Mouse (Mus musculus) lung, postnatal 4 days (tissue): ENCODE measurements around the gene Xntrpc.

Source experiments
- DNase-seq, 2 experiments: peaks; one replicate each; pipeline ENCODE4 v3.0.0; 2021

The Xntrpc gene

GRCm38 (mm10) chr7:102082816-102083215, 17.3 kb downstream of the Xntrpc start, which contains the start of gene Trpc2:
Gene Trpc2, plus strand, starts transcription at chr7:102083116.
- DNase-seq: no peak

DNA sequence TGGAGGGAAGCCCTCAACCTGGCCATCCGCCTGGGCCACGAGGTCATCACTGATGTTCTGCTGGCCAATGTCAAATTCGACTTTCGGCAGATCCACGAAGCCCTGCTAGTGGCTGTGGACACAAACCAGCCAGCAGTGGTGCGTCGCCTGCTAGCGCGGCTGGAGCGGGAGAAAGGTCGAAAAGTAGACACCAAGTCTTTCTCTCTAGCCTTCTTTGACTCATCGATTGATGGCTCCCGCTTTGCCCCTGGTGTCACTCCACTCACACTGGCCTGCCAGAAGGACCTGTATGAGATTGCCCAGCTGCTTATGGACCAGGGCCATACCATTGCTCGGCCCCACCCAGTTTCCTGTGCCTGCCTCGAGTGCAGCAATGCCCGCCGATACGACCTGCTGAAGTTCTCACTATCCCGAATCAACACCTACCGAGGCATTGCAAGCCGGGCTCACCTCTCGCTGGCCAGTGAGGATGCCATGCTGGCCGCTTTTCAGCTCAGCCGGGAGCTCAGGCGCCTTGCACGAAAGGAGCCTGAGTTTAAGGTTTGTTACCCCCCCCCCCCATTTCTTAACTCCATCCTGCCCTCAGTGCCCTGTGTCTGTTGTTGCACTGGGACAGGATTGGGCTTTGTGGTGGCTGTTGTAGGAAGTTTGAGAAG, 18.7 kb downstream of the Xntrpc start:
- no peak for DNase-seq

DNA sequence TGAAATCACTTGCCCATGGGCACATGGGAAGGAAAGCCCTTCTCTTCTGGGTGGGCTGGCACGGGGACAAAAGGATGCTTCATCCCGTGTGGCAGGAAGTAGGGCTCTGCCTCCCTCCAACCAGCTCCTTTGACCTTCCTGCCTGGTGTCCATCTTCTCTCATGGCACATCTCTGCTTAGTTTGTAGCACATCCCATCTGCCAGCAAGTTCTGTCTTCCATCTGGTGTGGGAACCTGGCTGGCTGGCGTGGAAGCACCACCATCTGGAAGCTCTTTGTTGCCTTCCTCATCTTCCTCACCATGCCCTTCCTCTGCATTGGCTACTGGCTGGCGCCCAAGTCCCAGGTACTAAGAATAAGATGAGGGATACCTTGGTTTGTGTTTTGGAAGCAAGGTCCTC, 21.8 kb downstream of the Xntrpc start:
- no peak for DNase-seq

DNA sequence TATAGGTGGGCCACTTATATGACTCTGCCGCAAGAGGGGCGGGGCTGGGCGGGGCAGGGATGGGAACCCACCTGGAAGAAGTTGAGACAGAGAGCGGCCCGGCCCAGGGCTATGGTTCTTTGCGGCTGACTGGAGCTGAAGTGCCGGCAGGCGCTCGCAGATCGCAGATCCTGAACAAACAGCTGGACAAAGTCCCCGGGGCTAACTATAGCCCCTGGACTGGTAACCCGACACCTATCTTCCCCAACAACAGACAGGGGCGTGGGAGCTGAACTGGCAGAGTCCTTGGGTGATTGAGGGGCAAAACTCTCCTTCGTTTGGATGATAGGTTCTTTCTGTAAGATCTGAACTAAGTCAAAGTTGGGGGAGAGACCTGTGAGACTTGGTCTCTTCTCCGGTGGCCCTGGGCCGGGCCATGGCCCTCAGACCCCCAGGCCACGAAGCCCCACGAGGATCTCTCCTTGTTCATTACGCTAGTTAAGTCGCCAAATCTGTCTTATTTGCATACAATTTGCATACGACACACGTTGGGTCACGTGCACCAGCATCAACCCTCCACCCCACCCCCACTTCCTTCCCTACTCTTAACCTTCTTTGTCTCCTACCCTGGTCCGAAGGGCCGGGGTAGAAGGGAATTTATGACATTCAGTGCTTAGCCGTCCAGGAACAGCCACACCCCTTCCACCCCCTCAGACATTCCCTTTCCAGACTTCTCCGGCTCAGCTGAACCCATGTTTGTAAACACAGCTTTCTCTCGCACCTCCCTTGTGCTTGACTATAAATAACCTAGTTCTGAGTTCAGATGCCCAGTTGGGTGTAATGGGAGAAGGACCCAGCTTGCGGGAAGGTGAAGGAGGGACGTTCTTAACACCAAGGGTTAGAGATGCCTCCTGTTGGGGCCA, 34.5 kb downstream of the Xntrpc start:
- peak; percentile 58 to 64 for DNase-seq

- no peak for DNase-seq
Observed at GRCm38 (mm10) chr7:102100868-102101267, 35.4 kb downstream of the Xntrpc start.

GRCm38 (mm10) chr7:102101487-102101886, 36.0 kb downstream of the Xntrpc start, which contains the start of gene Art1:
Gene Art1, plus strand, starts transcription at chr7:102101743.
- no peak for DNase-seq

- DNase-seq: no peak
Observed at GRCm38 (mm10) chr7:102102241-102102640, 36.7 kb downstream of the Xntrpc start.

DNA sequence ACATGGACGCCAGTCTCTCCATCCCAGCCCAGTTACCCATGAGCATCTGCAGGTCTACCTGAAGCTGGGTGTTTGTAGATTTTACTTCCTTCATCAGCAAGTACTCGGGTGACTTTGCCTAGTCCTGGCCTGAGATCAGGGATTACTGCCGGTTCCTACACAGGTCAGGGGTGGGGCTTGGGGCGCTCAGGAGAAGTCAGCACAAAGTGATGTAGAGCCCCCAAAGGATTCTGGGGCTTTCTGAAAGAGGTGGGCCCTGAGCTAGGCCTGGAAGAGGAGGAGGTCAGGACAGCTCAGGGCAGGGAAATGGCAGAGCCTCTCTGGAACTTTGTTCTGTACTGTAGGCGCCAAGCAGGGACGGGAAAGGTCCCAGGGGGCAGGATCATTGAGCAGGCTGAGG, 37.2 kb downstream of the Xntrpc start:
- no peak for DNase-seq

GRCm38 (mm10) chr7:102103555-102103954, 38.0 kb downstream of the Xntrpc start:
- no peak for DNase-seq

GRCm38 (mm10) chr7:102104126-102104525, 38.6 kb downstream of the Xntrpc start:
- peak; percentile 29 to 62 for DNase-seq

- peak; percentile 38 to 50 for DNase-seq
Observed at GRCm38 (mm10) chr7:102106700-102107141, 41.2 kb downstream of the Xntrpc start.

GRCm38 (mm10) chr7:102108206-102108605, 42.7 kb downstream of the Xntrpc start:
- DNase-seq: no peak

DNA sequence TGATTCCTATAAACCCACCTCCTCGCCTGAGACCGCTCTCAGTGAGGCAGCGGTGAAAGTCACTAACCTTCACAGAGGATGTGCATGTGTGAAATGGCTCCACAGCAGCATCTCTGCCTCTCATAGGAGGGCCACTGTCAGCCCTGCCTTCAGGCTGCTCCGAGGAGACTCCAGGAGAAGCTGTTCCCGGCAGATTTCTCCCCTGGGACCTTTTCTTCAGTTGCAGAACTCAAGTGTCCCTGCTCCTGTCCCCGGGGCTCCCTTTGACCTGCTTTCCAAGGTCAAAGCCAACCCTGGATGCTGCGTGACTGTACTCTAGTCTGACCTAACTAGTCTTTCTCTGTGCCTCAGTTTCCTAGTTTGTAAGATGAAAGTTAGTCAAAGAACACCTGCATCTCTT, 43.7 kb downstream of the Xntrpc start, which contains the start of gene Art5:
Gene Art5 (minus strand): TSS at position 319 of the 400 bp plus-strand sequence.
- DNase-seq: peak in 1 of 2 experiments; percentile 12

GRCm38 (mm10) chr7:102109746-102110145, 44.2 kb downstream of the Xntrpc start:
- peak in 1 of 2 experiments; percentile 8 for DNase-seq

DNA sequence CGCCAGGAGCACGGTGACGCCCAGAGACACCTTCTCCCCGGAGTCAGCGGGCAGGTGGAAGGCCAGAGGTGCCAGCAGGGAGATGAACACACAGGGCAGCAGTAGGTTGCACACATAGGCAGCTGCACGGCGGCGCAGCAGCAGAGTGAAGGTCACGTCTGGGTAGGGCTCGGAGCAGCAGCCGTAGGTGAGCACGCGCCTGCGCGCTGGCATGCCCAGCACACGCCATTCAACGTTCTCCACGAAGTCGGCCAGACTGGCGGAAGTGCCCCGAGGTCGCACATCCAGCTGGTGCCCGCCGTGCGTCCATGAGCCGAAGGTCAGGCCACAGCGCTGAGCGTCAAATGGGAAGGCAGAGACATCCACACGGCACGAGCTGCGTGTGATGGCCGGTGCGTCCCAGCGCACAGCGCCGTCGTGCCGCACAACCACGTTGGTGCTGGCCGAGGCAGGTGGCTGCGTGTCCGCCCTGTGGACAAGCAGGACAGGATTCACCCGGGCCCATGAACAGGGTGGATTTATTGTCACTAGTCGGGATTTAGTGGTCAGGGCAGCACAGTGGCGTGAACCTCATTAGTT, 47.7 kb downstream of the Xntrpc start:
- peak in 1 of 2 experiments; percentile 21 for DNase-seq

GRCm38 (mm10) chr7:102116579-102117331, 51.2 kb downstream of the Xntrpc start, which contains the start of gene Chrna10:
Gene Chrna10, minus strand, starts transcription at chr7:102116828.
- no peak for DNase-seq

DNA sequence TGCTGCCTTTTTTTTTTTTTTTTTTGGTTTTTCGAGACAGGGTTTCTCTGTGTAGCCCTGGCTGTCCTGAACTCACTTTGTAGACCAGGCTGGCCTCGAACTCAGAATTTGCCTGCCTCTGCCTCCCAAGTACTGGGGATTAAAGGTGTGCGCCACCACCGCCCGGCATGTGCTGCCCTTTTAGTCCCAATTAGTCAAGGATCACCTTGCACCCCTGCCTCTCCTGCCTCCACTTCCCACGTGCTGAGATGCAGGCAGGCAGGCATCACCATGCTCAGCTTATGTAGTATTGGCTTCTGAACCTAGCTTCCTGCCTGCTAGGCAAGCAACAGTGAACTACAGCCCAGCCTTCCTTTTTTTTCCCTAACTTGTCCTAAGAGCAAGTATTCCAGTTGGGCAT, 51.9 kb downstream of the Xntrpc start:
- no peak for DNase-seq

DNA sequence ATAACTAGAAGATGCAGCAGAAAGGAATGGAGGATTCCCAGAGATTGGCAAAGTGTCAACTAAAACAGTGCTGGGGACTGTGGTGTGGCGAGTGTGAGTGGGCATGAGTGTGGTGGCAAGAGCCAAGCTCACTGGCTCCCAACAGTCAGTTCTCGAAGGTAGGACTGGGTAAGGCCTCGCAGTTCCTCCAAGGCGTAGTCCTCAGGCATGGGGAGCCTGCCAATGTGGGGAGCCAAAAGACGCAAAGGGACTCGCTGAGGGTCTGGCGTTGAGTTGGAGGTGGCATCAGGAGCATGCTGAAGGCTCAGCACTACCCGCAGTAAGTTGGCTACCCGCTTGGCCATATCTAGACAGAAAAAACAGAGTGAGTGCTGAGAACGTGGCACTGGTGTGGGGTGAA, 54.8 kb downstream of the Xntrpc start:
- DNase-seq: no peak

DNA sequence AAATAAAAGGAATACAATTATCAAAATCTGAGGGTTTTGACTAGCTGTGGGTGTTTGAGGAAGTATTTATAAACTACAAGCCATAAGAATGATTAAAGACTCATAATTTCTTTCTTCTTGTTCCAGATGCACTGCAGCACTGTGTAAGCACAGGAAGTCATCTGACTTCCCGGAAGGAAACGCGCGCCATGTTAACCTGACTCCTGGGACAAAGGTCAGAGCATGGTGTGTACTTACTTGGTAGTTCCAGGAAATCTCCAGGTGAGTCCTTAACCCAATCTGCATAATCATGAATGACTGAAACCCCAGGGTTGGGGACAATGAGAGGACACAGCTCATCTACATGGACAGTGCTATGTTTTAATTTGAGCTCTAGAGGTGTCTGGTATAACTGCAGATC, 66.9 kb downstream of the Xntrpc start:
- DNase-seq: peak; percentile 18 to 42

DNA sequence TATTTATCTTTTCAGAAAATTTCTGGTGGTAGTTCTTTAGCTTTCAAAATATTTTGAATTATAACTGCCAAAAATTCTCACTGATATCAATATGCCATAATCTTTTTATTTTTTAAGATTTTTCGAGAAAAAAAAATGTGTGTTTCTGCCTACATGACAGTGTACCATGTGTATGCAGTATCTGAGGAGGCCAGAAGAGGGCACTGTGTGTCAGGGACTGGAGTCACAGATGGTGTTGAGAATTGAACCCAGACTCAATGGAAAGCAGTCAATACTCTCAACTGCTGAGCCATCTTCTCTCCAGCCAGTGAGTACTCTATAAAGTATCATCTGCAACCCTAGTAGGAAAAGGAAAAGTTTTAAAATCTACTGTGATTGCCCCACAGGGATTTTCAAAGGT, 72.0 kb downstream of the Xntrpc start:
- DNase-seq: peak in 1 of 2 experiments; percentile 38

DNA sequence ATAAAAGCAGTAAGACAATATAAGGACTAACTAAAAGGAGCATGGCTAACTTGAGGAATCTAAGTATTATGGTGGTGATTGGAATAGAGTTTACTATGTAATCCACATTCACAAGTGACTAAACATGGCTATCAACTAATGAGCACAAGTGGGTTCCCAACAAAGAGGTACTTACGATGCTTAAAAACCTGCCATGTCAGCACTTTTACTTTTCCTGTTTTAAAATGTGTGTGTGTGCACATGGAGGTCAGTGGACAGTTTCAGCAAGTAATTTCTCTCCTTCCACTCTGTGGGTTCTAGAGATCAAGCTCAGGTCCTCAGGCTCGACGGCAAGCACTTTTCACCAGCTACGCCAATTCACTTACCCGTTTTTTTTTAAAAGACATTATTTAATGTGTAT, 72.4 kb downstream of the Xntrpc start:
- DNase-seq: no peak
